Mouse (Mus musculus) yolk sac, embryonic 10.5 days (tissue): ENCODE measurements around the gene Tmem198b.
"Not testable (repeated sequence)": the region's sequence is repeated elsewhere in the genome, so short reads cannot be mapped to it uniquely, and the experiment has no call there.

Source experiments
- DNase-seq: peaks from one replicate; pipeline ENCODE4 v3.0.0-alpha.2; 2017; ENCODE audit warnings: low spot score

The Tmem198b gene

DNA sequence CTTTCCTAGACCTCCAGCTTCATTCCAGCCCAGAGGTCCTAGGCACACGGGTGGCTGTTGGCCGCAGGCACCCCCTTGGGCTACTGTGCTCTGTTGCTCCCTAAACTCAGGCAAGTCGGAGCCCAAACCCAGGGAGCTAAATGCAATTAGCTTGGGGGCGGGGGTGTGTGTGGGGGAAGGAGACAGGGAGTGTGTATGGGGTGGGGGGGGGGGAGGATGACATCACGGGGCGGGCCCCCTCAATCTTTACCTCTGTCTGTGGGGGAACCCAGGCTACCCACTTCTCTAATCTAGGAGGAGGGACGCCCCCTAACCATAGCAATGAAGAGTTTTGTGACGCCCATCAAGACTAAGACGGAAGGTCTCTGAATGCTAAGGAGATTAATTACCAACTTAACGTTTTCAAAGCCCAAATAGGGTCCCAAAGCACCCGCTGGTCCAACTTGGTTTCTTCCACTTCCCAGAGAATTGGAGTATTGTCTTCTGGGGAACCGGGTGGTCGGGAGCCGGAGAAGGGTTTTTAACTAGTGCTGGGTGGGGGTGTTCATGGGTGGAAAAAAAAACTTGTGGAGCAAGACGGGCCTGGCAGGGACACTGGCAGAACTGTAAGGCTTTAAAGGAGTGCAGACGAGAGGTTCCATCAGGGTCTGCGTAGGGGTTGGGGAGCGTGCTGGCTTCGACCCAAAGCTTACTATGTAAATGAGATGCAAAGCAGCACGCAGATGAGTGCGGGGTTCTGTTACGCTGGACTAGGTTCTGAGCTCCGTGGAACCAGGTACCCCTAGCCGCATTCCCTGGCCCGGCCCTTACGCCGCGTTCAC is at the start of gene Tmem198b:
Gene Tmem198b, minus strand, starts transcription at position 100 of the 821 bp plus-strand sequence.
- peak; percentile 78 for DNase-seq

DNA sequence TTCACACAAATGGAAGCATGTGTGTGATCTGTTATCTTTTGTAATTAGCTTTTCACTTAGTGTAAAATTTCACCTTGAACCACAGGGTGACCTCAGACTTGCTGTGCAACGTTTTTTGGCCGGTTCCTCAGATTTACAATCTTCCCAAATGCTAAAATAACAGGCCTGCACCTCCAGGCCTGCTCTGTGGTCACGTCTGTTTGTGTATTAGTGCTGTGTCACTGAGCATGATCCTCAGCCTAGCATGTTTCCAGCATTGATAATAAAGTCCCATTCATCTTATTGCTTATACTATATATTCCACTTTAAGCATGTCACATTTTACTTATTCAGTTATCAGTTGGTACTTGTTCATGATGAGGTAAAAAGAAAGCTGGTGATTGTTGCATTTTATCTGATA is 46.2 kb upstream of the Tmem198b start:
- DNase-seq, result no peak

- DNase-seq, result peak; percentile 29
Observed at GRCm38 (mm10) chr10:128848426-128848825, 44.3 kb upstream of the Tmem198b start.

DNA sequence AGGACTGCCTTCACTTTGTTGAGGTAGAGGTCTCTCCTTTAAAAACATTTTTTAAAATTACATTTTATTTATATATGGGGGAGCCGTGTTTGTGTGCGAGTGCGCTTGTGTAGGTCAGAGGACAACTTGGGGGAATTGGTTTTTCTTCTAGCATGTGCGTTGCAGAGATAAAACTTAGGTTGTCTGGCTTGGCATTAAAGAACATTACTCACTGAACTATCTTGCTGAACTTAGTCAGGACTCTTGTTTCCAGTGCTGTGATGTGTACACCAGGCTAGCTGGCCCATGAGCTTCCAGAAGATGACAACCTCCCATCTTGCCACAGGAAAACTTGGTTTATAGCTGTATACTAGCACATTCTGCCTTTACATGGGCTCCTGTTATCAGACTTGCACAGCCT is 42.5 kb upstream of the Tmem198b start:
- no peak for DNase-seq

GRCm38 (mm10) chr10:128845516-128845915 is 41.3 kb upstream of the Tmem198b start:
- no peak for DNase-seq

- DNase-seq, result no peak
Observed at GRCm38 (mm10) chr10:128843260-128843659, 39.1 kb upstream of the Tmem198b start.

- DNase-seq, result no peak
Observed at GRCm38 (mm10) chr10:128840612-128841011, 36.4 kb upstream of the Tmem198b start.

- DNase-seq, result no peak
Observed at GRCm38 (mm10) chr10:128839434-128839833, 35.3 kb upstream of the Tmem198b start.

DNA sequence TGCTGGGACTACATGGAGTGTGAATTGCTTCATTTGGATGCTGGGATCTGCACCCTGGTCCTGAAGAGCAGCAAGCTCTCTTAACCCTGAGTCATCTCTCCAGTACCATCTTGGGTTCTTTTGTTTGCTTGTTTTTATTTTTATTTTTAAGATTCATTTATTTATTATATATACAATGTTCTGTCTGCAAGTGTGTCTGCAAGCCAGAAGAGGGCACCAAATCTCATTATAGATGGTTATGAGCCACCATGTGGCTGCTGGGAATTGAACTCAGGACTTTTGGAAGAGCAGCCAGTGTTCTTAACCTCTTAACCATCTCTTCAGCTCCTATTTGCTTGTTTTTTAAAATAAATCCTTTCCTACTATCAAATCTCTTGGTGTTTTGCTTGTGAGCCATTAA is 33.2 kb upstream of the Tmem198b start:
- no peak for DNase-seq

GRCm38 (mm10) chr10:128823821-128824220 is 19.7 kb upstream of the Tmem198b start:
- DNase-seq, result no peak

DNA sequence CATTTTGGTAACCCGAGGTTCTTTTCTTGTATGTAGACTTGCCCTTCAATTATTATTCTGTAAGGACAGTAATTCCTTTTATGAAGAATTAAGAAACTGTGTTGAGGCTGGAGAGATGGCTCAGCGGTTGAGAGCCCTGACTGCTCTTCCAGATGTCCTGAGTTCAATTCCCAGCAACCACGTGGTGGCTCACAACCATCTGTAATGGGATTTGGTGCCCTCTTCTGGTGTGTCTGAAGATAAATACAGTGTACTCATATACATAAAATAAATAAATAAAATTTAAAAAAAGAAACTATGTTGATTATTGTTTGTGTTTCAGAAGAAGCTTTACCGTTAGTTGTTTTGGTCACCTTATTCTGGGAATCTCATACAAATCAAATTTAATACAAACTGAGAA is 18.9 kb upstream of the Tmem198b start:
- not testable (repeated sequence) for DNase-seq

GRCm38 (mm10) chr10:128822135-128822534 is 18.0 kb upstream of the Tmem198b start:
- DNase-seq, result no peak

DNA sequence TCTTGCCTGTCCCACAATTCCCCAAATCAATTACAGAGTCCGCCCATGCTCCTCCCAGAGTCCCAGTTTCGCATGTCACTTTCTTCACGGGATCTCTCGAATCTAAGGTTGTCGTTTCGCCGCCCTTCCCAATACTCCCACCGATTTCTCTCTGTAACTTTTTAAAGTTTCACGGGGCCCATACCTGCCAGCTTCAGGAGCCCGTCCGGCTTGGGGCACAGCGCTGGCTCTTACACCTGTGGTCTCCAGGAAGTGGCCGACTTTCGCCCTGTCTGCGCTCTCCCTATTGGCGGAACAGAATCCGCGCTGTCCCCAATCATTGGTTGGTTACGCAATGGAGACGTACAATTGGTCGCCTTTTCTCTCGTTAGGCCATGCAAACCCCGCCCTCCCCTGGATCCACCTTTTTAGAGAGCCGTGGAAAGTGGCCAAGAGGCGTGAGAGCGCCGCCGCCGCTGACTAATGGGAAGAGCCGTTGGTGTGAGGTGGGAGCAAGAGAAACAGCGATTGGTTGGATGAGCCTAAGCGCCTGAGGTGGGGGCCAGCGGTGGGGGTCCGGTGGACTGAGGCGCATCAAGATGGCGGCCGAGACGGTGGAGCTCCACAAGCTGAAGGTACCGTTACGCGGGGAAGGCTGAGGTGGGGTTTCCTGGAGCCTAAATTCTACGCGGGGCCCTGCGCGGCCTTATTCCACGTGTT is 17.3 kb upstream of the Tmem198b start, which contains the start of gene Ormdl2:
Gene Ormdl2, minus strand, starts transcription at position 288 of the 699 bp plus-strand sequence.
- peak; percentile 99 for DNase-seq

DNA sequence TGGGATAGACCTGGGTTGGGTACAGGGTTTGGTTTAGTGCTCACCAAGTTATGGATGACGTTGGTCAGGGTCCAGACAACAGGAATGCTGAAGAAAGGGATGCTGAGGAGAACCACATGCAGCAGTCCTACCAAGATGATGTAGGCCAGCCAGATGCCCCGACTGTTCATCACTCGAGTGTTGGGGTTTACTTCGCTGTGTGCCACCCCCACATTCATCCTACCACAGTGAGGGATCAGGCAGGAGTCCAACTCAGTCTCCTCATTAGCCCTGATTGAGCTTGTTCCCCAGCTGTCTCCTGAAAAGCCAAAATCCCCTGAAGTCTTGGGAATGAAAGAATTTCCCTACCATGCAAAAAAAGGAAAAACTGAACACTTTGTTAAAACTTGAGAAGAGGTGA is 16.0 kb upstream of the Tmem198b start:
- no peak for DNase-seq

GRCm38 (mm10) chr10:128817033-128817432 is 12.9 kb upstream of the Tmem198b start, which contains the start of gene Sarnp:
Sarnp (plus strand) TSS chr10:128817333.
- no peak for DNase-seq

DNA sequence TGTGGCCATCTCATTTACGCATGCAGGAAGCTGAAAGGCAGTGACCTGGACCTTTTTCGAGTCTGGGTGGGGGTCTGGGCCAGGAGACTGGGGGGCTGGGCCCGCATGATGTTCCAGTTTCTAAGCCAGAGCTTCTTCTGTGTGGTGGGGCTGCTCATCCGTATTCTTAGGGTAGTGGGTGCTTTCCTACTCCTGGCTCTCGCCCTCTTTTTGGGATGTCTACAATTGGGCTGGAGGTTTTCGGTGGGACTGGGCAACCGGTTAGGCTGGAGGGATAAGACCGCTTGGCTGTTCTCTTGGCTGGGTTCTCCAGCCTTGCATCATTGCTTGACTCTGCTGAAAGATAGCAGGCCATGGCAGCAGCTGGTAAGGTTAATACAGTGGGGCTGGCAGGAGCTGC is 2.8 kb upstream of the Tmem198b start:
- DNase-seq, result no peak

- no peak for DNase-seq
Observed at GRCm38 (mm10) chr10:128806086-128806485, 1.9 kb upstream of the Tmem198b start.

- peak; percentile 98 for DNase-seq
Observed at GRCm38 (mm10) chr10:128805092-128806000, 1.2 kb upstream of the Tmem198b start.

DNA sequence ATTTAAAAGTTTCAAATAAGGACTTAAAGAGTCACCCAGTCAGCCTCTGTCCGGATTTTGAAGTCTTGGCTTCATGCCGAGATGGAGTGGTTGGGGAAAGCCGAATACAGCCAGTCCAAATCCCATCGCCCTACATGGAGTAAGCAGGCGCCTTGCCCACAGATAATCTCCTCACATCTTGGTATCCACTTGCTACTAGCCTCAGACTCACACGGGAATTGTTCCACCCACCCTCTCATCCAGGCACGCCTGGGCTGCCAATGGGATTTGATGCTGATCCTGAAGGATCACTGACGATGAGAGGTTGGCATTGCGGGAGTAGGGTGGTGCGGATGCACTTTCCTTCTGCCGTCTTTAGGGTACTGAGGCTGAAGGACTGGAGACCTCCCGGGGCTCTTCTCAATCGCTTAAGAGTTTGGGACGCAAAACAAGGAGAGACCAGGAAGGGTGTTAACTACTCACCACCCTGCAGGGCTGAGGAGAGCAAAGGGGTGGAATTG is 349 bp downstream of the Tmem198b start, which contains the start of gene Dnajc14:
Gene Dnajc14, plus strand, starts transcription at position 292 of the 500 bp plus-strand sequence.
- peak; percentile 35 for DNase-seq

DNA sequence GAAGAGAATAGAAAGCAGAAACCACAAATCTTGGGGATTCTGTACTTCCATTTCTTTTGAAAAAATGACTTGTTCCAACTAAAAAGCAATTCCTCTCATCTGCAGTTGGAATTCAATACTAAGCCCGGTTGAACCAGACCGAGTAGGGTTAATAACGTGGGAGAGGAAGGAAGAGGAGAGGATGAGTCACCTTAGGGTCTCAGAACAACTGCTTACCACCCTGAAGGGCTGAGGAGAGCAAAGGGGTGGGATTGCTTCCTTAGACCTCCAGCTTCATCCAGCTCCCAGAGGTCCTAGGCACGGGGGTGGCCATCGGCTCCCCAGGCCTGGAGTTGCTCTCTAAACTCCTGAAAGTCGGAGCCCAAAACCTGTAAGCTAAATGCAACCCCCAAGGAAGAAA is 809 bp downstream of the Tmem198b start:
- DNase-seq, result no peak

- DNase-seq, result no peak
Observed at GRCm38 (mm10) chr10:128802956-128803355, 1.2 kb downstream of the Tmem198b start.
